Mouse (Mus musculus) lung, postnatal 10 days (tissue): ENCODE measurements at regions not wholly inside any gene's neighbourhood (a gene's known extent, or its start where the extent isn't known, plus 50 kb on each side); places are given as distances from the start of the nearest gene placed in this dataset.

Experiments used
- DNase-seq: peaks from one replicate; pipeline ENCODE4 v3.0.0; 2021

DNA sequence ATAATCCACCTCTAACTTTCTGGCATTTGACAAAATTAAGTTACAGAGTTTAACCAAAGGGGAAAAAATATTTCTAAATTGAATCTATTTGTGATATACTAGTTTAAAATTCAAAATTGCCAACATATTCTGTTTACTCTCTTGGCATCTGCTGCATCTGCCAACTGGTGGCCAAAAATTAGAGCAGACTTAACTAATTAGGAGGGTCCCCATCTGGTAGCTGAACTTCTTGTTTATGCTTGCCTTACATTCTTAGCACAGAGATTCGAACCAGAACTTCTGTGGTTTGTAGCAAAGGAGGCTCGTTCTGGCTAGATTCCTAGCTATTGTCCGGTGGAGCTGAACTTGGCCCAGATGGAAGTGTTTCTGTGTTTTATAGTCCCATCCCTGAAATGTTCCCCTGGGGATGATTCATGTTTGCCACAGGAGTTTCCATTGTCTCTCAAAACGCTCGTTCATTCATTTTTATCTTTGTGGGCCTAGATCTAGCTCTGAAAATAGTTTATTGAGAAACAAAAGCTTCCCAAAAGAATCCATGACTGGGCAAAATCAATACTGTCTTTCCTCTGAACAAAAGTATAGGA, 3461.5 kb upstream of the Gm7489 start:
- no peak for DNase-seq

DNA sequence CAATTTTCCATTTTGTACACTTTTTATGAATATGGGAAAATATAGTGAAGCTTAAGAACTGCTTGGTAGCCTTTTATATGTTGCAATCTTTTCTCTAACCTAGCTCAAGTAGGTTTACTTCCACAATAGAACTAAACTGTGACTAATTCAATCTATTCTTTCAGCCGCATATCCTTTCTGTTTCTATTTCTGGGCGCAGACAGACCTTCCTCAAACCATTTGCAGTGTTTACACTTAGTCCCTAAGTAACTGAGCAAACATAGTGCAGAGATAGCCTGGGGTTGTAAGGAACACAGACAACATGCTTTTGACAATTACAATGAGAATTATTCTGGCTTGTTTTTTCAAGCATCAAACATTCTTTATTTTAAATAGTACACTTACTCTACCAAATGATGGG, 3435.1 kb upstream of the Gm7489 start:
- no peak for DNase-seq

DNA sequence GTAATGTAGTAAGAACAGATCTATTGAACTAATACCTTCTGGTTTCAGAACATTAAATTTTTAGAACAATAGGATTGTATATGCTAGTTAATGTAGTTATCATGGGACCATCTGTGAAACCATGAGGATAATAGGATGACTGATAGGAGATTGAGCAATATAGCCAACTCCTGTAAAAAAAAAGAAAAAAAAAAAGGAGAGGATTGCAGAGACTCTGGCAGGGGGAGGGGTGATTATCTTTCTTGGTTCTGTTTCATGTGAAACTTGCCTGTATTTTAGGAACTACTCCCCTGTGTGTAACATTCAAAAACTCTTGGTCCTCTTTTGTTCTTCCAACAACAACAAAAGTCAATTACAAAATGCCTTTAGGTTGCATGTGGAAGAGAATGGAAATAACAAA, 3412.1 kb upstream of the Gm7489 start:
- DNase-seq, result no peak

- no peak for DNase-seq
These were observed 3386.0 kb upstream of the Gm7489 start for GRCm38 (mm10) chr15:50498716-50499115.

- no peak for DNase-seq
These were observed 3376.6 kb upstream of the Gm7489 start for GRCm38 (mm10) chr15:50507999-50508624.

DNA sequence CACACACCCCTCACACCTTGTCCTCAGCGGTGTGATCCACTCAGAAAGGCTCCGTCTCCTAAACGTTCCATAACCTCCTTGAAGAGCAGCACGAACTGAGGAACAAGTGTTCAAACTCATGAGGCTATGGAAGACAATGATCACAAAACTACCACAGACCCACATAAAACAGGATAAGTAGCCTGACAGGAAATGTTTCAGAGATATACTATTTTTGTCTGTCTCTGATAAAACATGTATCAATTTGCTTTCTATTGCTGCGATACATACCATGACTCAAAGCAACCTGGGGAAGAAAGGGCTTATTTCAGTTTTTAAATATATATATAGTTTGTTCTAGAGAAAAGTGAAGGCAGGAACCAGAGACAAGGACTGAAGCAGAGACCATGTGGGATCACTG, 3371.7 kb upstream of the Gm7489 start:
- DNase-seq, result no peak

DNA sequence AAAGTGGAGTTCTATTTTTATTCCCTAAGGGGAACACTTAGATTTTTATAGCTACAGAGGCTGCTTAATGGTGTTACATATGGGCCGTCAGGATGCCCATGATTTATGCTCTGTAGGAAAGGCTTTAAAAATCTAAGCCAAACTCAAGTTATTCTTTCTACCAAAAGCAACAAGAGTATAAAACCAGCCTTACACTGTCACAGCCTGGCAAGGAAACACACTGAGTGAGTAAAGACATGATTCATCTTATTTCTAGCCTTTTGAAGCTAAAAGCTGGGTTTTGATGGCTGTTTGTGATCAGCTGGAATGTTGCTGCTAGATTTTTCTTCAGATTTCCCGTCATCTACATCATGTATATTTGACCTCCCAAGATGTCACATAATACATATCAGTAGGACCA, 3359.9 kb upstream of the Gm7489 start:
- no peak for DNase-seq

GRCm38 (mm10) chr15:50534490-50534889, 3350.2 kb upstream of the Gm7489 start:
- no peak for DNase-seq

- DNase-seq, result peak; percentile 7
These were observed 3321.1 kb upstream of the Gm7489 start for GRCm38 (mm10) chr15:50563611-50564010.

- DNase-seq, result no peak
These were observed 3303.9 kb upstream of the Gm7489 start for GRCm38 (mm10) chr15:50580811-50581210.

DNA sequence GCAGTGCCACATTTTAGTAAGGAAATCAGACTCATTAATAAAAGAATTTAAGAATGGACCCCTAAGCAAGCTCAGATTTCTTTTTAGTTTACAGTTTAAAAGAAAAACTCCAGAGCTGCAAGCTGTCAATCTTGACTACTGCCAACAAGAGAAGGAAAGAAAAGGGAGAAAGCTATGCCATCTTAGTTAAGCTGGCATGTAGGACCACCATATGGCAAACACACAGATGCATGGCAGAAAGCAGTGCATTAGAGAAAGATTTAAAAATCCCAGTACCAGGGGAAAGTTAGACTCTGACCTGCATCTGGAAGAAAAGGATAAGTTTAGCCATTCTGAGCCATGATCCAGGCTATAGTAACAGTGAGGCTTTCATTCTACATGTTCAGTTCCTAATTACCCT, 3300.8 kb upstream of the Gm7489 start:
- DNase-seq, result no peak

DNA sequence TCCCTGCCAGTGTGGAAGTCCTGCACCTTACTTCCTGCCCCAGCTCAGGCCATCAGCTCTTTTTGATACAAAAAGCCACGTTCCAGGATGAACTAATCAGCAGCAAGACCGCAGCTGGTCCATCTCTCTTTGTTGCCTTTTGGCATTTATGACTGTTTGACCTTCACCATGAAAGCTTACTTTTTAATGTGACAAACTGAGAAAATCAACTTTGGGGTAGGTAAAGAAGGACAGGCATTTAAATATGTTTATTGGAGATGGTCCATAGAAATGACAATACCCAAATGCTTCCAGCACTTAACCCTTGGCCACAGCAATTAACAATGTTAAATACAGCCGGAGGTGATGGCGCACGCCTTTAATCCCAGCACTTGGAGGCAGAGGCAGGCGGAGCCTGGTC, 3299.2 kb upstream of the Gm7489 start:
- no peak for DNase-seq
